7 mouse cellular contexts compared by ENCODE assay signal in genomic region chr8:121828376-121829023, GRCm38 (mm10). TPM values are rescaled to one million over a fixed set of nuclear protein-coding genes. Genes with fewer than 3 reads are reported as not detected.
DNase-seq lines count a peak whose midpoint lies in the region; ATAC-seq and TF ChIP-seq lines count a peak whose summit lies in the region.

No protein-coding gene starts in this region.

- TF ChIP-seq POLR2A in small intestine, adult 2 months (IDR thresholded peaks at IDR 0.05; ENCODE audit: low read depth, low read length), result no peak

- H3K4me1 ChIP-seq in lung, embryonic 16.5 days (replicated peaks; ENCODE audit: control insufficient read depth, insufficient read depth, low read length), result peaks cover 15% of the 10 kb centered on the region
- peaks cover 5% of the 10 kb centered on the region; the same call in 1 of the 2 replicates for H3K4me1 ChIP-seq in forebrain, embryonic 11.5 days (replicated peaks; ENCODE audit: control insufficient read depth, insufficient read depth, low read length)
- H3K4me1 ChIP-seq in limb, embryonic 10.5 days, result peaks cover 23% of the 10 kb centered on the region
- H3K4me1 ChIP-seq in small intestine, adult 2 months (ENCODE audit: control insufficient read depth, insufficient read depth, insufficient read length, low read length), result peaks cover 2% of the 10 kb centered on the region; the same call in 1 of the 2 replicates

- peak overlapping the region; percentile 86 for H3K4me3 ChIP-seq in lung, embryonic 16.5 days (ENCODE audit: low read length)
- peak overlapping the region; percentile 97 for H3K4me3 ChIP-seq in forebrain, embryonic 11.5 days (ENCODE audit: low read depth, low read length)
- H3K4me3 ChIP-seq in limb, embryonic 10.5 days, result peak overlapping the region; percentile 96
- peak overlapping the region; percentile 95 for H3K4me3 ChIP-seq in small intestine, adult 2 months (ENCODE audit: low read depth, low read length)

- 29% methylated on average over 10 of the region's 10 CpGs for WGBS in lung, embryonic 16.5 days
- WGBS in forebrain, embryonic 11.5 days, result 42% methylated on average over 10 of the region's 10 CpGs
- WGBS in limb, embryonic 10.5 days, result 33% methylated on average over 10 of the region's 10 CpGs
- 20% methylated on average over 10 of the region's 10 CpGs for WGBS in small intestine, adult 2 months

- DNase-seq in lung, postnatal 25 days (ENCODE audit: low spot score), result no peak
- DNase-seq in forebrain, embryonic 11.5 days (ENCODE audit: low spot score), result no peak
- no peak for DNase-seq in limb, embryonic 10.5 days (ENCODE audit: low spot score)
- DNase-seq in adrenal gland, postnatal 10 days, result no peak
- DNase-seq in thymus, postnatal 36 days, result no peak

- no peaks in the 10 kb centered on the region for H3K36me3 ChIP-seq in lung, embryonic 16.5 days (ENCODE audit: control insufficient read depth, insufficient read depth, low read length)
- no peaks in the 10 kb centered on the region for H3K36me3 ChIP-seq in forebrain, embryonic 11.5 days (ENCODE audit: control insufficient read depth, insufficient read depth, low read length)
- peaks cover 4% of the 10 kb centered on the region; the same call in 1 of the 2 replicates for H3K36me3 ChIP-seq in limb, embryonic 10.5 days
- no peaks in the 10 kb centered on the region for H3K36me3 ChIP-seq in small intestine, adult 2 months (ENCODE audit: control insufficient read depth, insufficient read depth, low read length)

- H3K27ac ChIP-seq in lung, embryonic 16.5 days (ENCODE audit: low read length), result no peak overlapping the region
- H3K27ac ChIP-seq in forebrain, embryonic 11.5 days (ENCODE audit: low read depth, low read length), result no peak overlapping the region
- peak overlapping the region; percentile 87 for H3K27ac ChIP-seq in limb, embryonic 10.5 days
- H3K27ac ChIP-seq in small intestine, adult 2 months (ENCODE audit: insufficient read depth, low read depth, low read length), result no peak overlapping the region

- H3K9me3 ChIP-seq in lung, embryonic 16.5 days (ENCODE audit: control insufficient read depth, low read length), result no peaks in the 10 kb centered on the region
- no peaks in the 10 kb centered on the region for H3K9me3 ChIP-seq in forebrain, embryonic 11.5 days (ENCODE audit: control insufficient read depth, low read length)
- no peaks in the 10 kb centered on the region for H3K9me3 ChIP-seq in limb, embryonic 10.5 days (replicated peaks)

- TF ChIP-seq CTCF in small intestine, adult 2 months (IDR thresholded peaks at IDR 0.05; ENCODE audit: extremely low read depth, insufficient read length, insufficient replicate concordance, low read depth, low read length), result no peak

- no peak for ATAC-seq in lung, embryonic 16.5 days (ENCODE audit: low read depth)
- ATAC-seq in forebrain, embryonic 11.5 days (replicated peaks; ENCODE audit: low FRiP score), result no peak

- peaks cover 4% of the 10 kb centered on the region; the same call in 1 of the 2 replicates for H3K27me3 ChIP-seq in lung, embryonic 16.5 days (ENCODE audit: control insufficient read depth, insufficient read depth, low read depth, low read length)
- H3K27me3 ChIP-seq in forebrain, embryonic 11.5 days (ENCODE audit: control insufficient read depth, insufficient read depth, low read length), result no peaks in the 10 kb centered on the region
- H3K27me3 ChIP-seq in limb, embryonic 10.5 days (ENCODE audit: low read depth, poor library complexity, severe bottlenecking), result peaks cover 11% of the 10 kb centered on the region; the same call in 1 of the 2 replicates
- no peaks in the 10 kb centered on the region for H3K27me3 ChIP-seq in small intestine, adult 2 months (ENCODE audit: control insufficient read depth, insufficient read depth, low read length)

- peak overlapping the region; percentile 68 for H3K4me2 ChIP-seq in lung, embryonic 16.5 days (ENCODE audit: low read depth, low read length)
- H3K4me2 ChIP-seq in forebrain, embryonic 11.5 days (ENCODE audit: low read depth, low read length, severe bottlenecking), result peak overlapping the region; percentile 80

- H3K9ac ChIP-seq in lung, embryonic 16.5 days (ENCODE audit: low read length), result peak overlapping the region; percentile 86
- H3K9ac ChIP-seq in forebrain, embryonic 11.5 days (ENCODE audit: low read length), result peak overlapping the region; percentile 82

RNA-seq across cellular contexts. Expression of gene Klhdc4, which starts 0.9 kb away (rescaled TPM):
- 33.2 and 34.6 TPM in 2 replicates for polyA plus RNA-seq in lung, embryonic 16.5 days (2015; fragmentation: Nextera tagmentation; extraction: Ambion mirVana)
- 55.4 and 59.8 TPM in 2 replicates for polyA plus RNA-seq in forebrain, embryonic 11.5 days (2014; fragmentation: Nextera tagmentation; extraction: Ambion mirVana)
- polyA plus RNA-seq in limb, embryonic 10.5 days (2016; fragmentation: Nextera tagmentation; extraction: Ambion mirVana), result 64.2 and 64.4 TPM in 2 replicates
- polyA plus RNA-seq in small intestine, adult 2 months (2012; rRNA removed), result 7.1 and 10.8 TPM in 2 replicates
- total RNA-seq in adrenal gland, postnatal 10 days (2021), result 10 to 100 TPM; 18.0 to 20.4 TPM
